Mouse (Mus musculus) heart, embryonic 10.5 days (tissue): ENCODE measurements around the gene Phex. TPM values are rescaled to one million over a fixed set of nuclear protein-coding genes. Genes with fewer than 3 reads are reported as not detected.

Source experiments
- DNase-seq: peaks from one replicate; pipeline ENCODE4 v3.0.0-alpha.2; 2017; ENCODE audit warnings: low spot score
- H3K27ac ChIP-seq: fragments of 300-500 bp; sonication (generic); 2 replicates; pipeline ENCODE4 v1.5.1; 2016; ENCODE audit warnings: mild to moderate bottlenecking
- H3K27me3 ChIP-seq: fragments of 300-500 bp; sonication (generic); 2 replicates; pipeline ENCODE4 v1.6.1; 2016; ENCODE audit warnings: mild to moderate bottlenecking; ENCODE audit not compliant: poor library complexity, insufficient read depth, severe bottlenecking
- H3K36me3 ChIP-seq: fragments of 300-500 bp; sonication (generic); 2 replicates; pipeline ENCODE4 v1.6.1; 2016; ENCODE audit warnings: mild to moderate bottlenecking, moderate library complexity
- H3K4me1 ChIP-seq: fragments of 300-500 bp; sonication (generic); 2 replicates; pipeline ENCODE4 v1.6.1; 2016; ENCODE audit warnings: mild to moderate bottlenecking
- H3K4me3 ChIP-seq: fragments of 300-500 bp; sonication (generic); 2 replicates; pipeline ENCODE4 v1.5.1; 2016; ENCODE audit warnings: mild to moderate bottlenecking, moderate library complexity
- H3K9me3 ChIP-seq: fragments of 300-500 bp; sonication (generic); 2 replicates; pipeline ENCODE4 v1.6.1; 2016; ENCODE audit warnings: mild to moderate bottlenecking, moderate library complexity
- WGBS: fragments of 180-500 bp; shearing (Covaris S2); methylation state at CpG from one replicate; pipeline ENCODE4 v1.1.7; 2016; 5-methylcytosine and 5-hydroxymethylcytosine counted together
- polyA plus RNA-seq: library from polyadenylated mRNA; unstranded; fragments of >200 nt; fragmentation: Nextera tagmentation; extraction: Ambion mirVana; gene quantifications from 2 replicates; pipeline ENCODE4 v1.2.1, GENCODE M21; 2016

Phex gene
- polyA plus RNA-seq, result 0.14 and 0.18 TPM in 2 replicates

DNA sequence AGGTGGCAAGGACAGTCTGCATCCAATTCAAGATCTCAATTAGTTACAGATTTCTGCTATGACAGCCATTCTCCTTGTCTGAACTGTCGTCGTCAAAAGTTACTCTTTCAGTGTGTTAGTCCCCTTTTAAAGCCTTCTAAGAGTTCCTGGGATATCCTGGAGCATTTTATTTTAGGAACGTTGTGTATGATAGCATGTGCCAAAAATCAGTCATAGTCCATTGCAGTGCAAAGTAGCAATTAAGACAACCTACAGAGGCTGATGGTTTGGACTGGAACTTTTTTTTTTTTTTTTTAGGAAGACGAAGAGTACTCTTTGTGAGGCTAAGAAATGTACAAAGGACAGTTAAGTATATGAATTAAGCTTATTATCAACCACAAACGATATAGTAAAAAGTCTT, at the start of gene Phex:
TSS of gene Phex (minus strand) at position 101 of the 400 bp plus-strand sequence.
- Histone ChIP-seq H3K4me3 (no peak within 1 kb of the TSS), H3K27me3 (no peaks in the 10 kb centered on the region), H3K27ac (no peak within 1 kb of the TSS), H3K4me1 (no peaks in the 10 kb centered on the region), H3K9me3 (no peaks in the 10 kb centered on the region), H3K36me3 (no peaks in the 10 kb centered on the region)
- DNase-seq, result no peak
- WGBS, result 68% methylated on average over 5 of the region's 5 CpGs

GRCm38 (mm10) chrX:157462716-157463115, 47.6 kb upstream of the Phex start:
- no peak overlapping the region for H3K4me3 ChIP-seq
- H3K36me3 ChIP-seq, result peaks cover 6% of the 10 kb centered on the region
- 74% methylated on average over 3 of the region's 3 CpGs for WGBS
- H3K27ac ChIP-seq, result no peak overlapping the region
- DNase-seq, result no peak
- no peaks in the 10 kb centered on the region for H3K9me3 ChIP-seq
- H3K27me3 ChIP-seq, result no peaks in the 10 kb centered on the region
- H3K4me1 ChIP-seq, result no peaks in the 10 kb centered on the region

DNA sequence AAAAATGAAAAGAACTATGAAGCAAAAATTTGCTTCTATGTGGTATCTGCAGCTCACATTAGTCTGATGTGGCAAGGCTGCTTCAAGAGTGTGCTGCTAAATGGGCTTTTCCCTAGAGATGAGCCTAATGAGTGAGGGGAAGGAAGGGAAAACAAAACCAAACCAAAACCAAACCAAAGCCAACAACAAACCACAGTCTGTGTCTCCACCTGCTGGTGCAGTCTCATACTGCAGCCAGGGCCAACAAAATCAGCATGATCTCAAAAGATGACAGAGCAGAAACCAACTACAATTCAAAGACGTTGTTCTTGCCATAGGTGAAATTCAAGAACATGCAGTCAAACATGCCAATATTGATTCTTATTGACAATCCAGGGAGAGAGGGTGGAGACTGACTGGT, 39.3 kb upstream of the Phex start:
- WGBS, result 76% methylated on average over 1 of the region's 1 CpGs
- no peak for DNase-seq
- Histone ChIP-seq H3K9me3 (no peaks in the 10 kb centered on the region), H3K4me3 (no peak overlapping the region), H3K36me3 (peaks cover 13% of the 10 kb centered on the region), H3K27me3 (no peaks in the 10 kb centered on the region), H3K4me1 (no peaks in the 10 kb centered on the region), H3K27ac (no peak overlapping the region)

DNA sequence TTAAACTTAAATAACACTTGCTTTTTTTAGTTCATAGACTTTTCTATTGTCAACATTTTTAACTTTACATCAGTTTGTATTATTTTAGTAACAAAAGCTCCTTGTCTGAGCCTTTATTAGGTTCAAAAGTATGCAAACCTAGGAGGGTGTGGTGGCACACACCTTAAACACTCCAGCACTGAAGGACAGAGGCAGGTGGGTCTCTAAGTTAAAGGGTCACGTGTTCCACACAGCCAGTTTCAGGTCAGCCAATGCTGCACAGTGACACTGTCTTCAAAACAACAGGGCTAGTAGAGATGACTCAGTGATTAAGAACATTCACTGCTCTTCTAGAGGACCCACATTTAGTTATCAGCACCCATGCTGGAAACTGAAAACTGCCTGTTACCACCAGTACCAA, 33.9 kb upstream of the Phex start:
- Histone ChIP-seq H3K36me3 (no peaks in the 10 kb centered on the region), H3K9me3 (no peaks in the 10 kb centered on the region), H3K4me3 (no peak overlapping the region), H3K27me3 (no peaks in the 10 kb centered on the region), H3K27ac (no peak overlapping the region), H3K4me1 (no peaks in the 10 kb centered on the region)
- WGBS, result 77% methylated on average over 1 of the region's 1 CpGs
- no peak for DNase-seq

DNA sequence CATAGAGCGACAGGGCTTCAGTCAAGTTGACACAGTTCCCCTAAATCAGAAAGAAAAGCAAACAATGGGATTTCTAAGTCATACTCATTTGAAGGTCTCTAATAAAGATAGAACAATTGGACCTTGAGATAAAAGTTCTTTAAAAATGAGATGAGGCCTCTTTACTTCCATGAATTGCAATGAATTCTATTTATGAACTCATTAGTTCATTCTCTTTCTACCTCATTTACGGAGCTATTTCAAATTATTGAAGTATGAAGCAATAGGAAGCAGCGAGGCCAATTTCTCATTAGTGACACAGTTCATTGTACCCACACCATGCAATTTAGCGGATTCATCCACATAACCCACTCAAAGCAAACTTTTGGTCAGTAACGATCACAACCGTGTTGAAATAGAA, 32.3 kb upstream of the Phex start:
- no peak overlapping the region for H3K4me3 ChIP-seq
- H3K27ac ChIP-seq, result no peak overlapping the region
- H3K9me3 ChIP-seq, result no peaks in the 10 kb centered on the region
- no peaks in the 10 kb centered on the region for H3K36me3 ChIP-seq
- WGBS, result 86% methylated on average over 6 of the region's 6 CpGs
- H3K27me3 ChIP-seq, result no peaks in the 10 kb centered on the region
- no peaks in the 10 kb centered on the region for H3K4me1 ChIP-seq
- DNase-seq, result no peak

DNA sequence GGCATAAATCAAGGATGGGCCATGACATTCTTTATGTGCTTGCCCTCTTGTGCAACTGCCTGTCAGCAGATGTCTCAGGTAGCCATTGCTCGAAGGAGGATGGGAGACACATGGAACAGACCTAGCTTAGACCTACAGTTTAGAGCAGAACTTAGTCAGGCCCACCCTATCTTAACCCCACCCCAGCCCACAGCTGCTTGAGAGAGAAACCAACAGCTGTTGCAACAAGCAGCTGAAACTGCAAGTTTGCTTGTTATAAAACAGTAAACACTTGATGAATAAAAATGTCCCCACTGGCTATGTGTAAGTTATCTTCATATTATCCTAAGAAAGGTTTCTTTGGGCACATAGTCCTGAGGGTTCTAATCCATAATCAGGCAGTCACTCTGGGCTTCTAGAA, 19.7 kb upstream of the Phex start:
- Histone ChIP-seq H3K36me3 (no peaks in the 10 kb centered on the region), H3K4me3 (no peak overlapping the region), H3K27me3 (no peaks in the 10 kb centered on the region), H3K9me3 (no peaks in the 10 kb centered on the region), H3K27ac (no peak overlapping the region), H3K4me1 (no peaks in the 10 kb centered on the region)
- 75% methylated on average over 1 of the region's 1 CpGs for WGBS
- no peak for DNase-seq

DNA sequence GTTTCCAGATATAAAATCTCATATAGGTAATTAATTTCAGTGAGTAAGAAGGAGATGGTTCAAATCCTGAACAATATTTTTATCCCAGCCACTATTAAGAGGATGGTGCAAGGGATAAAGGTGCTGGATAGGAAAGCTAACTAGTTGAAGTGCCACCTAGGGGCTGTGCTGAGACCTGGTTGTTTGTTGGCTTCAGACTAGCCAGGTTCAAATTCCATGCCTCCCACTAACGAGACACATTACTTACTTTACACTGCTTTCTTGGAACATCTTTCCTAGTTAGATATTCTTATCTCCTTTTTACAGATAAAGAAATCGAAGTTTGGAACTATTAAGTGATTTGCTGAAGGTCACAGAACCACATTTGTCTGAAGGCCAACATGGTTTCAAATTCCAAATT, 4.3 kb upstream of the Phex start:
- Histone ChIP-seq H3K36me3 (no peaks in the 10 kb centered on the region), H3K4me1 (no peaks in the 10 kb centered on the region), H3K27me3 (no peaks in the 10 kb centered on the region), H3K27ac (no peak overlapping the region), H3K4me3 (no peak overlapping the region), H3K9me3 (no peaks in the 10 kb centered on the region)
- WGBS, result 32% methylated on average over 2 of the region's 2 CpGs
- no peak for DNase-seq

GRCm38 (mm10) chrX:157404919-157405318, 10.2 kb downstream of the Phex start:
- H3K9me3 ChIP-seq, result no peaks in the 10 kb centered on the region
- 68% methylated on average over 6 of the region's 6 CpGs for WGBS
- no peaks in the 10 kb centered on the region for H3K27me3 ChIP-seq
- H3K27ac ChIP-seq, result no peak overlapping the region
- H3K4me1 ChIP-seq, result no peaks in the 10 kb centered on the region
- H3K4me3 ChIP-seq, result no peak overlapping the region
- no peak for DNase-seq
- H3K36me3 ChIP-seq, result no peaks in the 10 kb centered on the region

GRCm38 (mm10) chrX:157391241-157391640, 23.9 kb downstream of the Phex start:
- Histone ChIP-seq H3K4me1 (no peaks in the 10 kb centered on the region), H3K27ac (no peak overlapping the region), H3K36me3 (no peaks in the 10 kb centered on the region), H3K27me3 (no peaks in the 10 kb centered on the region), H3K9me3 (no peaks in the 10 kb centered on the region), H3K4me3 (no peak overlapping the region)
- no peak for DNase-seq
- whole genome bisulfite sequencing, result 59% methylated on average over 2 of the region's 2 CpGs

GRCm38 (mm10) chrX:157390102-157390501, 25.0 kb downstream of the Phex start:
- Histone ChIP-seq H3K9me3 (no peaks in the 10 kb centered on the region), H3K27ac (no peak overlapping the region), H3K36me3 (no peaks in the 10 kb centered on the region), H3K27me3 (no peaks in the 10 kb centered on the region), H3K4me3 (no peak overlapping the region), H3K4me1 (no peaks in the 10 kb centered on the region)
- WGBS, result 72% methylated on average over 6 of the region's 6 CpGs
- DNase-seq, result no peak

DNA sequence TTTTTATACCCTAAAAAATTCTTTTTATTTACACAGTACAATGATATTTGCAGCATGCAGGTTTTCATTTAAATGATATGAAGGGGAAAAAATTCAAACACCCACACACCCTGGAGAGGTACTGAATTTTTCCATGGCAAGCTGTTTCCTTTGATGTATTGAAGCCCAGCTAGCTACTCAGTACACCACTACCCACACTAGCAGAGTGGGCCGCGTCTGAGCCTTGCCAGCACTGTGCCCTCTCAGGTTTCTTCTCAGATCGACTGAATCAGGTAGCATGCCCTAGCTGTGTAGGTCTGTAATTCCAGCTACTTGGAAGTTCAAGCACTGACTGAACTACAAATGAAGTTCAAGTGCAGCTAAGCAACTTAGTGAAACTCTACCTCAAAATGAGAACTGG, 26.7 kb downstream of the Phex start:
- no peaks in the 10 kb centered on the region for H3K36me3 ChIP-seq
- H3K4me3 ChIP-seq, result no peak overlapping the region
- H3K4me1 ChIP-seq, result no peaks in the 10 kb centered on the region
- WGBS, result 82% methylated on average over 3 of the region's 3 CpGs
- no peak overlapping the region for H3K27ac ChIP-seq
- H3K9me3 ChIP-seq, result no peaks in the 10 kb centered on the region
- no peaks in the 10 kb centered on the region for H3K27me3 ChIP-seq
- DNase-seq, result no peak

DNA sequence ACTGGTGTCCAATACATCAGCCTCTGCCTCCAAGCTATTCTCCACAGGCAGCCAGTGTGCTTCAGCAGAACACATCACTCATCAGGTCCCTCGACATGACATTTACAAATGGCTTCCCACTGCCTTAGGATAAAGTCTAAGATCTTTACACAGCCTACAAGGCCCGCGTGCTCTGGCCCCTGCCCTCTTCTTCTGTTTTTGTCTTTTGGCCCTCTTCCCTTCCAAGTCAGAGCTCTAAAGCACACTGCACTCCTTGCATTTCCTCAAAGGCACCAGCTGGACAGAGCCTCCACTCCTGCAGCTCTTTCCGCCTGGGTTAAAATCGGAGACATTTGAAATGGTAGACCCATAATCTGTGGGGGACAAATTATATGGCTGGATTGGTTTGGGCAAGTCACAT, 28.1 kb downstream of the Phex start:
- WGBS, result 74% methylated on average over 5 of the region's 5 CpGs
- H3K27me3 ChIP-seq, result no peaks in the 10 kb centered on the region

DNA sequence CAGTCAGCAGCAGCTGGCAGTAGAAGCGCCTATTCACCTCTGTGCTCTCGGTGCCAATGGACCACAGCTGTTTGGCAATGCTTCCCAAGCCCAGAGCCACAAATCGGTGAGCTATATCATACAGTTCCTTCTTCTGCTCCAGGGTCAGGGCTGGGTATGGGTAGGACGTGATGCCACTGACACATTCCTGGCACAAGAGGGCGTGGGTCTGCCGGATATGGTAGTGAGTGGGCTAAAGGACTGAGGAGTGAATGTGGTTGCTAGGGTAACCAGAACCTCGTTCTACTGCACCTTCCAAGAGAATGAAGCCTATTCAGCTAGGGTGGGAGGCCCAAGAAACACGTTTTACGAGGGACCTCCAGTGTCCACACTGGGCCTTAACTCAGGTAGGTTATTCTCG, 36.3 kb downstream of the Phex start:
- Histone ChIP-seq H3K27me3 (no peaks in the 10 kb centered on the region), H3K9me3 (no peaks in the 10 kb centered on the region), H3K27ac (no peak overlapping the region), H3K4me1 (no peaks in the 10 kb centered on the region), H3K4me3 (no peak overlapping the region), H3K36me3 (no peaks in the 10 kb centered on the region)
- DNase-seq, result no peak
- 49% methylated on average over 10 of the region's 10 CpGs for WGBS

More for the DNA sequence above, 28.1 kb downstream of the Phex start:
- no peak for DNase-seq
- no peak overlapping the region for H3K4me3 ChIP-seq
- no peak overlapping the region for H3K27ac ChIP-seq
- H3K36me3 ChIP-seq, result no peaks in the 10 kb centered on the region
- H3K4me1 ChIP-seq, result no peaks in the 10 kb centered on the region
- no peaks in the 10 kb centered on the region for H3K9me3 ChIP-seq

- no peak overlapping the region for H3K27ac ChIP-seq
- WGBS, result 59% methylated on average over 1 of the region's 1 CpGs
Measured at GRCm38 (mm10) chrX:157377456-157377855, 37.7 kb downstream of the Phex start.

More at GRCm38 (mm10) chrX:157377456-157377855, 37.7 kb downstream of the Phex start:
- no peak for DNase-seq
- Histone ChIP-seq H3K36me3 (no peaks in the 10 kb centered on the region), H3K27me3 (no peaks in the 10 kb centered on the region), H3K9me3 (no peaks in the 10 kb centered on the region), H3K4me3 (no peak overlapping the region), H3K4me1 (no peaks in the 10 kb centered on the region)
